Mouse (Mus musculus): Measurements from ENCODE around the gene Med9.

DNA sequence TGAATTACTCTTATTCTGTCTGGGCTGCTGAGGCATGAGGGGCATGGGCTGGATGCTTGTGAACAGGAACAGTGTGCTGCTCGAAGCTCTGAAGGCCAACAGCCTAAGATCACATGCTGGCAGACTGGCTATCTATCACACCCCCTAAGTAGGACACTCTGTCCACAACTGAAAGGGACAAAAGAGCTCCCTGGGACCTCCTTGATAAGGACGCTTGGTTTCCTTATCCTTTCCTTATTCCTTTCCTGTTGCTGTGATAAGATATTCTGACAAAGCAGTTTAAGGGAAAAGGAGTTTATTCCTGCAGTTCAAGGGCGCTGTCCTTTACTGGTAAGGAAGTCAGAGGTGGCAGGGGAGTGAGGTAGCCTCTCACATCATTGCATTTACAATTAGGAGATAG is 7.4 kb upstream of the Med9 start:
- TF ChIP-seq CTCF (IDR thresholded peaks at IDR 0.05; ENCODE audit: low read depth) (no peak), EP300 (optimal IDR thresholded peaks at IDR 0.05) (no peak)
